Mouse (Mus musculus) lung, embryonic 16.5 days (tissue): Measurements from ENCODE around the gene Gtf2h2. TPM values are rescaled to one million over a fixed set of nuclear protein-coding genes. Genes with fewer than 3 reads are reported as not detected.

Source experiments
- ATAC-seq: fragments of 200-750 bp; cut with Nextera tagmentation; 2 replicates; pipeline ENCODE4 v1.8.0; 2017; ENCODE audit warnings: low read depth, mild to moderate bottlenecking, moderate library complexity
- H3K27ac ChIP-seq: fragments of 300-500 bp; sonication (generic); 2 replicates; pipeline ENCODE4 v1.5.1; 2014; ENCODE audit warnings: mild to moderate bottlenecking, control low read depth, low read length
- H3K27me3 ChIP-seq: fragments of 300-500 bp; sonication (generic); 2 replicates; pipeline ENCODE4 v1.6.1; 2014; ENCODE audit warnings: low read depth, low read length, mixed read lengths; ENCODE audit not compliant: control insufficient read depth, insufficient read depth
- H3K36me3 ChIP-seq: fragments of 300-500 bp; sonication (generic); 2 replicates; pipeline ENCODE4 v1.6.1; 2014; ENCODE audit warnings: low read length; ENCODE audit not compliant: control insufficient read depth, insufficient read depth
- H3K4me1 ChIP-seq: fragments of 300-500 bp; sonication (generic); replicated peaks from 2 replicates; pipeline ENCODE4 v1.6.1; 2014; ENCODE audit warnings: low read length, mixed read lengths; ENCODE audit not compliant: control insufficient read depth, insufficient read depth
- H3K4me2 ChIP-seq: fragments of 300-500 bp; sonication (generic); 2 replicates; pipeline ENCODE4 v1.6.1; 2014; ENCODE audit warnings: low read depth, low read length, control low read depth
- H3K4me3 ChIP-seq: fragments of 300-500 bp; sonication (generic); 2 replicates; pipeline ENCODE4 v1.5.1; 2014; ENCODE audit warnings: mild to moderate bottlenecking, low read length, control low read depth
- H3K9ac ChIP-seq: fragments of 300-500 bp; sonication (generic); 2 replicates; pipeline ENCODE4 v1.6.1; 2014; ENCODE audit warnings: low read length, control low read depth
- H3K9me3 ChIP-seq: fragments of 300-500 bp; sonication (generic); 2 replicates; pipeline ENCODE4 v1.6.1; 2016; ENCODE audit warnings: low read length; ENCODE audit not compliant: control insufficient read depth
- WGBS: fragments of 180-500 bp; shearing (Covaris S2); extraction: QIAGEN DNeasy Blood & Tissue Kit; methylation state at CpG from one replicate; pipeline ENCODE4 v1.1.7; 2014; 5-methylcytosine and 5-hydroxymethylcytosine counted together
- polyA plus RNA-seq: library from polyadenylated mRNA; unstranded; fragments of >200 nt; fragmentation: Nextera tagmentation; extraction: Ambion mirVana; gene quantifications from 2 replicates; pipeline ENCODE4 v1.2.1, GENCODE M21; 2015

The Gtf2h2 gene
- polyA plus RNA-seq, result 68.5 and 73.5 TPM in 2 replicates

- WGBS, result under 1% methylated on average over 51 of the region's 51 CpGs
- peaks cover 11% of the 10 kb centered on the region for H3K4me1 ChIP-seq
- peak; percentile 86 for ATAC-seq
Observed at GRCm38 (mm10) chr13:100492061-100492787, at the start of gene Gtf2h2. Gene Gtf2h2, minus strand, starts transcription at chr13:100492579.

GRCm38 (mm10) chr13:100536149-100536548, 43.8 kb upstream of the Gtf2h2 start:
- H3K27ac ChIP-seq, result no peak overlapping the region
- no peak overlapping the region for H3K9ac ChIP-seq
- H3K4me2 ChIP-seq, result no peak overlapping the region
- 70% methylated on average over 3 of the region's 3 CpGs for WGBS
- H3K4me1 ChIP-seq, result no peaks in the 10 kb centered on the region
- H3K9me3 ChIP-seq, result no peaks in the 10 kb centered on the region
- H3K36me3 ChIP-seq, result no peaks in the 10 kb centered on the region
- H3K27me3 ChIP-seq, result no peaks in the 10 kb centered on the region
- ATAC-seq, result no peak
- no peak overlapping the region for H3K4me3 ChIP-seq

More at GRCm38 (mm10) chr13:100492061-100492787, at the start of gene Gtf2h2:
- Histone ChIP-seq H3K9me3 (no peaks in the 10 kb centered on the region), H3K4me3 (peak within 1 kb of the TSS; percentile 94), H3K4me2 (peak within 1 kb of the TSS; percentile 80), H3K36me3 (peaks cover 9% of the 10 kb centered on the region), H3K9ac (peak within 1 kb of the TSS; percentile 92), H3K27me3 (no peaks in the 10 kb centered on the region), H3K27ac (peak within 1 kb of the TSS; percentile 83)

GRCm38 (mm10) chr13:100532788-100533365, 40.5 kb upstream of the Gtf2h2 start:
- Histone ChIP-seq H3K4me1 (no peaks in the 10 kb centered on the region), H3K9me3 (no peaks in the 10 kb centered on the region; the same call in 1 of the 2 replicates), H3K27ac (peak overlapping the region; percentile 20), H3K4me3 (no peak overlapping the region), H3K9ac (no peak overlapping the region), H3K27me3 (no peaks in the 10 kb centered on the region), H3K4me2 (no peak overlapping the region), H3K36me3 (no peaks in the 10 kb centered on the region)
- peak; percentile 59; the same call in 1 of the 2 replicates for ATAC-seq
- WGBS, result 21% methylated on average over 6 of the region's 6 CpGs

- WGBS, result 68% methylated on average over 6 of the region's 6 CpGs
- Histone ChIP-seq H3K9ac (no peak overlapping the region), H3K27ac (no peak overlapping the region), H3K4me2 (no peak overlapping the region), H3K36me3 (no peaks in the 10 kb centered on the region), H3K4me1 (no peaks in the 10 kb centered on the region; the same call in none of the 2 replicates), H3K27me3 (no peaks in the 10 kb centered on the region), H3K9me3 (no peaks in the 10 kb centered on the region; the same call in 1 of the 2 replicates), H3K4me3 (no peak overlapping the region)
- ATAC-seq, result no peak
Observed at GRCm38 (mm10) chr13:100526649-100527038, 34.3 kb upstream of the Gtf2h2 start.

GRCm38 (mm10) chr13:100525935-100526648, 33.7 kb upstream of the Gtf2h2 start:
- Histone ChIP-seq H3K27ac (no peak overlapping the region; the same call in 1 of the 2 replicates), H3K4me1 (no peaks in the 10 kb centered on the region; the same call in none of the 2 replicates), H3K9me3 (no peaks in the 10 kb centered on the region; the same call in 1 of the 2 replicates), H3K4me3 (no peak overlapping the region), H3K36me3 (no peaks in the 10 kb centered on the region), H3K4me2 (no peak overlapping the region), H3K27me3 (no peaks in the 10 kb centered on the region), H3K9ac (no peak overlapping the region)
- no peak for ATAC-seq
- 62% methylated on average over 6 of the region's 6 CpGs for WGBS

- no peak for ATAC-seq
- Histone ChIP-seq H3K27ac (no peak overlapping the region), H3K9ac (no peak overlapping the region), H3K9me3 (no peaks in the 10 kb centered on the region; the same call in 1 of the 2 replicates), H3K27me3 (no peaks in the 10 kb centered on the region), H3K4me2 (no peak overlapping the region), H3K36me3 (no peaks in the 10 kb centered on the region), H3K4me3 (no peak overlapping the region), H3K4me1 (no peaks in the 10 kb centered on the region; the same call in none of the 2 replicates)
- 80% methylated on average over 6 of the region's 6 CpGs for WGBS
Observed at GRCm38 (mm10) chr13:100524896-100525295, 32.5 kb upstream of the Gtf2h2 start.

- H3K9ac ChIP-seq, result no peak overlapping the region
- no peaks in the 10 kb centered on the region; the same call in none of the 2 replicates for H3K4me1 ChIP-seq
- H3K9me3 ChIP-seq, result no peaks in the 10 kb centered on the region
- H3K27me3 ChIP-seq, result no peaks in the 10 kb centered on the region
- 80% methylated on average over 2 of the region's 2 CpGs for WGBS
- no peak overlapping the region for H3K4me3 ChIP-seq
- ATAC-seq, result no peak
- no peak overlapping the region for H3K4me2 ChIP-seq
- H3K27ac ChIP-seq, result no peak overlapping the region
- H3K36me3 ChIP-seq, result no peaks in the 10 kb centered on the region
Observed at GRCm38 (mm10) chr13:100523698-100524097, 31.3 kb upstream of the Gtf2h2 start.

GRCm38 (mm10) chr13:100521724-100522591, 29.6 kb upstream of the Gtf2h2 start:
- no peak for ATAC-seq
- no peak overlapping the region for H3K4me3 ChIP-seq
- H3K4me1 ChIP-seq, result peaks cover 4% of the 10 kb centered on the region
- WGBS, result 77% methylated on average over 9 of the region's 9 CpGs
- no peaks in the 10 kb centered on the region for H3K27me3 ChIP-seq
- no peak overlapping the region for H3K4me2 ChIP-seq
- H3K9me3 ChIP-seq, result no peaks in the 10 kb centered on the region
- H3K36me3 ChIP-seq, result no peaks in the 10 kb centered on the region
- H3K9ac ChIP-seq, result no peak overlapping the region
- H3K27ac ChIP-seq, result no peak overlapping the region
